Mouse (Mus musculus): ENCODE measurements around the gene Filip1. TPM values are rescaled to one million over a fixed set of nuclear protein-coding genes. Genes with fewer than 3 reads are reported as not detected.
A peak's percentile ranks its signal among the peaks of the same experiment; 100 is the strongest.

The Filip1 gene
- total RNA-seq (2012; rRNA removed) (0.50 and 1.5 TPM in 2 replicates), total RNA-seq (2014; rRNA removed) (0.24 and 0.71 TPM in 2 replicates), polyA plus RNA-seq (2012; ENCODE audit: insufficient read length, low read depth) (1.3 and 1.4 TPM in 2 replicates)

GRCm38 (mm10) chr9:80012751-80013150 is at the start of gene Filip1:
Gene Filip1 (minus strand): TSS chr9:80012851.
- H3K27ac ChIP-seq (ENCODE audit: insufficient read depth, low read depth) = no peak within 1 kb of the TSS
- in situ Hi-C loops (cut with MboI; ENCODE audit: low pct_ligation_motif_present, low pct_unique_long_range_greater_than_20kb, low sequenced_read_pairs) (no loop called here), dilution Hi-C loops (cut with MboI; ENCODE audit: extremely low pct_ligation_motif_present, extremely low pct_unique_long_range_greater_than_20kb, low sequenced_read_pairs) (no loop called here)
- DNase-seq (ENCODE audit: extremely low read depth) = no peak
- H3K79me2 ChIP-seq (replicated peaks; ENCODE audit: control insufficient read depth, extremely low read depth, insufficient read depth, poor library complexity, severe bottlenecking) = no peaks in the 10 kb centered on the region
- no peak within 1 kb of the TSS for H3K9ac ChIP-seq (ENCODE audit: insufficient read depth, low read depth)
- H3K4me2 ChIP-seq (ENCODE audit: insufficient read depth, low read depth, poor library complexity, severe bottlenecking) = no peak within 1 kb of the TSS; the same call in 1 of the 2 replicates
- no peaks in the 10 kb centered on the region for H3K36me3 ChIP-seq (replicated peaks in 1 of 2; ENCODE audit: control insufficient read depth in 1 of 2, insufficient read depth in 1 of 2, low read length in 1 of 2)
- no peak for TF ChIP-seq POLR2A (IDR thresholded peaks at IDR 0.05; ENCODE audit: low read depth, low read length)
- TF ChIP-seq EP300 (IDR thresholded peaks at IDR 0.05; ENCODE audit: low read length) = no peak
- no peak for TF ChIP-seq GABPA (IDR thresholded peaks at IDR 0.05; ENCODE audit: insufficient replicate concordance, low read depth, low read length)
- TF ChIP-seq ETS1 (conservative IDR thresholded peaks at IDR 0.05; ENCODE audit: low read depth, low read length) = no peak
- TF ChIP-seq POLR2AphosphoS2 (IDR thresholded peaks at IDR 0.05; ENCODE audit: low read depth, low read length) = no peak
- no peak for TF ChIP-seq MAX (IDR thresholded peaks at IDR 0.05; ENCODE audit: low read length)
- no peak for TF ChIP-seq JUND (conservative IDR thresholded peaks at IDR 0.05; ENCODE audit: low read depth, low read length)
- no peak for TF ChIP-seq CTCF (conservative IDR thresholded peaks at IDR 0.05 in 1 of 2, IDR thresholded peaks at IDR 0.05 in 1 of 2; ENCODE audit: low read depth in 2 of 2, low read length in 2 of 2)
- no peak for TF ChIP-seq CHD1 (IDR thresholded peaks at IDR 0.05; ENCODE audit: low read depth, low read length)
- TF ChIP-seq ELF1 (IDR thresholded peaks at IDR 0.05; ENCODE audit: low read depth, low read length) = no peak
- TF ChIP-seq JUN (IDR thresholded peaks at IDR 0.05; ENCODE audit: insufficient read depth, low read depth, low read length) = no peak
- TF ChIP-seq MAFK (IDR thresholded peaks at IDR 0.05; ENCODE audit: insufficient replicate concordance, low read length) = no peak
- TF ChIP-seq UBTF (IDR thresholded peaks at IDR 0.05; ENCODE audit: low read depth, low read length) = no peak
- TF ChIP-seq RAD21 (IDR thresholded peaks at IDR 0.05; ENCODE audit: low read depth, low read length) = no peak
- H3K9me3 ChIP-seq (replicated peaks; ENCODE audit: low read length) = no peaks in the 10 kb centered on the region
- H3K27me3 ChIP-seq (replicated peaks) = no peaks in the 10 kb centered on the region
- H3K4me3 ChIP-seq (replicated peaks in 1 of 3; ENCODE audit: low read depth in 2 of 3, low read length in 2 of 3, poor library complexity in 1 of 3) = no peak within 1 kb of the TSS
- H3K4me1 ChIP-seq (ENCODE audit: control insufficient read depth in 1 of 2, insufficient read depth in 2 of 2) = 0 out of 4 replicates have a peak, but pooled peaks cover 0 to 5% of the 10 kb centered on the region in 2 experiments

GRCm38 (mm10) chr9:80057690-80058089 is 45.0 kb upstream of the Filip1 start:
- in situ Hi-C loops (cut with MboI; ENCODE audit: low pct_ligation_motif_present, low pct_unique_long_range_greater_than_20kb, low sequenced_read_pairs) = no loop called here
- Histone ChIP-seq H3K4me2 (ENCODE audit: insufficient read depth, low read depth, poor library complexity, severe bottlenecking) (peak overlapping the region; percentile 33; the same call in 1 of the 2 replicates), H3K4me1 (ENCODE audit: control insufficient read depth in 1 of 2, insufficient read depth in 2 of 2) (peaks cover 6 to 18% of the 10 kb centered on the region in 2 experiments; a peak in 3 of 4 replicates), H3K36me3 (replicated peaks in 1 of 2; ENCODE audit: control insufficient read depth in 1 of 2, insufficient read depth in 1 of 2, low read length in 1 of 2) (no peaks in the 10 kb centered on the region), H3K79me2 (replicated peaks; ENCODE audit: control insufficient read depth, extremely low read depth, insufficient read depth, poor library complexity, severe bottlenecking) (no peaks in the 10 kb centered on the region), H3K4me3 (replicated peaks in 1 of 3; ENCODE audit: low read depth in 2 of 3, low read length in 2 of 3, poor library complexity in 1 of 3) (no peak overlapping the region), H3K27ac (ENCODE audit: insufficient read depth, low read depth) (no peak overlapping the region), H3K9me3 (replicated peaks; ENCODE audit: low read length) (peaks cover 7% of the 10 kb centered on the region), H3K27me3 (replicated peaks) (no peaks in the 10 kb centered on the region), H3K9ac (ENCODE audit: insufficient read depth, low read depth) (peak overlapping the region; percentile 27; the same call in 1 of the 2 replicates)
- TF ChIP-seq ETS1 (conservative IDR thresholded peaks at IDR 0.05; ENCODE audit: low read depth, low read length) (peak; percentile 60), IRF4 (IDR thresholded peaks at IDR 0.05; ENCODE audit: low read depth, low read length) (peak; percentile 96), NELFE (IDR thresholded peaks at IDR 0.05; ENCODE audit: low read depth, low read length) (no peak), MYC (IDR thresholded peaks at IDR 0.05; ENCODE audit: low read depth, low read length) (peak; percentile 54; the same call in 1 of the 2 replicates), MAFK (IDR thresholded peaks at IDR 0.05; ENCODE audit: insufficient replicate concordance, low read length) (no peak), SIN3A (IDR thresholded peaks at IDR 0.05; ENCODE audit: low read length) (no peak), ELF1 (IDR thresholded peaks at IDR 0.05; ENCODE audit: low read depth, low read length) (no peak), CHD2 (IDR thresholded peaks at IDR 0.05; ENCODE audit: low read length) (peak; percentile 79), ZC3H11A (IDR thresholded peaks at IDR 0.05; ENCODE audit: low read depth, low read length) (no peak), JUN (IDR thresholded peaks at IDR 0.05; ENCODE audit: insufficient read depth, low read depth, low read length) (peak; percentile 95), TBP (conservative IDR thresholded peaks at IDR 0.05; ENCODE audit: low read depth, low read length) (peak; percentile 41; the same call in 1 of the 2 replicates), JUND (conservative IDR thresholded peaks at IDR 0.05; ENCODE audit: low read depth, low read length) (peak; percentile 98), MAX (IDR thresholded peaks at IDR 0.05; ENCODE audit: low read length) (peak; percentile 62), EP300 (IDR thresholded peaks at IDR 0.05; ENCODE audit: low read length) (peak; percentile 98), RAD21 (IDR thresholded peaks at IDR 0.05; ENCODE audit: low read depth, low read length) (no peak; the same call in 1 of the 2 replicates), MEF2A (IDR thresholded peaks at IDR 0.05; ENCODE audit: borderline replicate concordance, low read depth, low read length) (peak; percentile 82), TCF12 (IDR thresholded peaks at IDR 0.05; ENCODE audit: low read depth, low read length) (peak; percentile 94), BHLHE40 (IDR thresholded peaks at IDR 0.05; ENCODE audit: low read depth, low read length) (peak; percentile 75), POLR2AphosphoS2 (IDR thresholded peaks at IDR 0.05; ENCODE audit: low read depth, low read length) (no peak), POLR2A (IDR thresholded peaks at IDR 0.05; ENCODE audit: low read depth, low read length) (no peak), RCOR1 (conservative IDR thresholded peaks at IDR 0.05; ENCODE audit: low read depth, low read length) (peak; percentile 84)
- peak; percentile 89 for DNase-seq (ENCODE audit: extremely low read depth)
- dilution Hi-C loops (cut with MboI; ENCODE audit: extremely low pct_ligation_motif_present, extremely low pct_unique_long_range_greater_than_20kb, low sequenced_read_pairs) = no loop called here

Measured in CH12.LX (cell line).